Comparison of ENCODE assay signal across 26 mouse cellular contexts in genomic region chr13:115613174-115613573, GRCm38 (mm10).
DNase-seq lines count a peak whose midpoint lies in the region; ATAC-seq lines count a peak whose summit lies in the region.
"Had no signal": no experiment of that assay in that cellular context is flagged by ENCODE, and none has a peak within 500 bp of the region (broad histone marks: within the 10 kb centered on the region; RNA-seq: fewer than 3 reads in every experiment).

No protein-coding gene starts in this region.

- H3K9ac ChIP-seq in neural tube, embryonic 15.5 days (replicated peaks) = no peak overlapping the region
- H3K9ac ChIP-seq: embryonic facial prominence, embryonic 13.5 days; forebrain, embryonic 12.5 days; forebrain, embryonic 15.5 days; heart, embryonic 13.5 days; hindbrain, embryonic 14.5 days had no signal

- H3K9me3 ChIP-seq in neural tube, embryonic 15.5 days (replicated peaks) = no peaks in the 10 kb centered on the region
- H3K9me3 ChIP-seq: embryonic facial prominence, embryonic 10.5 days; embryonic facial prominence, embryonic 13.5 days; forebrain, embryonic 12.5 days; forebrain, embryonic 15.5 days; heart, embryonic 10.5 days; heart, embryonic 13.5 days had no signal

- H3K4me3 ChIP-seq in neural tube, embryonic 15.5 days (replicated peaks) = no peak overlapping the region
- H3K4me3 ChIP-seq: embryonic facial prominence, embryonic 10.5 days; embryonic facial prominence, embryonic 13.5 days; erythroblast, embryonic 14.5 days; forebrain, embryonic 12.5 days; forebrain, embryonic 15.5 days; heart, adult 2 months; heart, embryonic 10.5 days; heart, embryonic 13.5 days had no signal

- H3K36me3 ChIP-seq in neural tube, embryonic 15.5 days = no peaks in the 10 kb centered on the region
- H3K36me3 ChIP-seq: embryonic facial prominence, embryonic 10.5 days; embryonic facial prominence, embryonic 13.5 days; forebrain, embryonic 12.5 days; forebrain, embryonic 15.5 days; heart, embryonic 10.5 days; heart, embryonic 13.5 days had no signal

- peaks cover 3% of the 10 kb centered on the region; the same call in 1 of the 2 replicates for H3K4me1 ChIP-seq in neural tube, embryonic 15.5 days
- H3K4me1 ChIP-seq: embryonic facial prominence, embryonic 13.5 days; forebrain, embryonic 12.5 days; forebrain, embryonic 15.5 days had no signal

- peak; percentile 7 for DNase-seq in embryo, embryonic 10.5 days (ENCODE audit: low spot score)
- no peak for DNase-seq in embryo, embryonic 9.5 days (ENCODE audit: extremely low spot score)
- peak; percentile 3 for DNase-seq in retina, postnatal 1 day
- no peak for DNase-seq in retina, embryonic 14.5 days (ENCODE audit: low spot score)
- DNase-seq in urinary bladder, postnatal 10 days (ENCODE audit: low spot score) = no peak
- DNase-seq: adrenal gland, adult 8-10 months; adrenal gland, postnatal 25 days; cerebellum, adult 18-20 months; cerebellum, adult 9-10 months; cerebellum, postnatal 14 days; gastrocnemius, postnatal 10 days; gastrocnemius, postnatal 36 days; heart, adult 2 months; heart, postnatal 14 days; heart, postnatal 4 days had no signal

- H3K27me3 ChIP-seq in neural tube, embryonic 15.5 days (replicated peaks) = no peaks in the 10 kb centered on the region
- H3K27me3 ChIP-seq: embryonic facial prominence, embryonic 13.5 days; forebrain, embryonic 12.5 days; forebrain, embryonic 15.5 days; heart, embryonic 13.5 days had no signal

- no peak overlapping the region for H3K4me2 ChIP-seq in neural tube, embryonic 15.5 days
- H3K4me2 ChIP-seq: embryonic facial prominence, embryonic 13.5 days; forebrain, embryonic 12.5 days; forebrain, embryonic 15.5 days; heart, embryonic 13.5 days; hindbrain, embryonic 14.5 days had no signal

- peak; percentile 45; the same call in 1 of the 2 replicates for ATAC-seq in neural tube, embryonic 15.5 days (ENCODE audit: low FRiP score)
- ATAC-seq: activated CD4-positive, CD25-positive, alpha-beta regulatory T cell, adult 4 months; forebrain, embryonic 15.5 days; hindbrain, postnatal 0 days had no signal

- H3K27ac ChIP-seq in neural tube, embryonic 15.5 days (replicated peaks) = no peak overlapping the region
- H3K27ac ChIP-seq: embryonic facial prominence, embryonic 10.5 days; embryonic facial prominence, embryonic 13.5 days; forebrain, embryonic 12.5 days; forebrain, embryonic 15.5 days; heart, adult 2 months; heart, embryonic 10.5 days; heart, embryonic 13.5 days; hindbrain, embryonic 14.5 days; hindbrain, postnatal 0 days had no signal

- WGBS in neural tube, embryonic 15.5 days = 36% methylated on average over 6 of the region's 6 CpGs

Comparison
In these comparisons a context has a peak if more than half of its experiments do, and no peak if none do; other contexts are left out.
1. DNase-seq: peak in embryo, embryonic 10.5 days (single experiment) and retina, postnatal 1 day (single experiment); none in embryo, embryonic 9.5 days (single experiment), retina, embryonic 14.5 days (single experiment) and urinary bladder, postnatal 10 days (single experiment).